In the genomic region with DNA sequence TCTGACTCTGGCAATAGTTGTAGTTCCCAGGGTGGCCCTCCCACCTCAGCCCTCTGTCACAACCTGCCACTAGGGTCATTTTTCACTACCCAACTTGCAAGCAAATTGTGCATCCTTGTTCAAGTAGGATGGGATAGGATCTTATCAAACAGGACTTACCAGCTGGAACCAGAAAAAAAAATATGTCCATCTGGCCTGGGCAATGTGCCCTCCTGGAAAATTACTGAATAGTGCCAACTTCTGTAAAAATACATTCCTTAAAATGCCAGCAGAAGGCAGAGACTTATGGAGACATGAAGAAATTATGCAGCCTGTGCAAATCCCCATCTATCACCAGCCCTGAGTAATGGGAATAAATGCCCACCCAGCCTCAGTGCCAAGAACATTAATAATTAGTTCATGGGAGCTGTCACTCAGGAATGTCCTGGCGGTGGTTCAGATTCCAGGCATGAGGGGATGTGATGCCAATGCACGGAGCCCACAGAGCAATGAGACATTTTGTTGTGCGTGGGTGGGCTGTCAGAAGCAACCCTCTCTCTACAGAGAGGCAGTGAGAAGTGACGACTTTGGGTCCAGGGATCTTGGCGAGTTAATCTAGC, we compare ENCODE assay signal across 7 mouse cellular contexts.
DNase-seq lines count a peak whose midpoint lies in the region; ATAC-seq lines count a peak whose summit lies in the region.

No protein-coding gene starts in this region.

- ATAC-seq in frontal cortex, adult (ENCODE audit: low TSS enrichment) = peak; percentile 81

- DNase-seq in NIH3T3 (ENCODE audit: low read depth) = peak; percentile 11
- peak; percentile 16 for DNase-seq in adrenal gland, postnatal 14 days
- DNase-seq in left cerebral cortex, adult 8-10 months (ENCODE audit: low spot score in 2 of 2) = peak; percentile 50 to 87
- no peak for DNase-seq in heart, adult 8-10 months (ENCODE audit: low spot score)
- no peak for DNase-seq in c-Kit-positive CD71-positive TER-119-positive erythroid progenitor cells, embryonic 14.5 days (ENCODE audit: low spot score)
- DNase-seq in urinary bladder, adult 2 months (ENCODE audit: low spot score) = no peak

Comparison
In these comparisons a context has a peak if more than half of its experiments do, and no peak if none do; other contexts are left out.
1. DNase-seq: peak in NIH3T3 (single experiment), adrenal gland, postnatal 14 days (single experiment) and left cerebral cortex, adult 8-10 months (2 of 2); none in heart, adult 8-10 months (single experiment), c-Kit-positive CD71-positive TER-119-positive erythroid progenitor cells, embryonic 14.5 days (single experiment) and urinary bladder, adult 2 months (single experiment).